Mouse (Mus musculus) ovary, postnatal 36 days (tissue): ENCODE measurements at regions not wholly inside any gene's neighbourhood (a gene's known extent, or its start where the extent isn't known, plus 50 kb on each side); places are given as distances from the start of the nearest gene placed in this dataset.

Experiments
- DNase-seq: peaks from one replicate; pipeline ENCODE4 v3.0.0; 2022; ENCODE audit warnings: low spot score, mixed read lengths

DNA sequence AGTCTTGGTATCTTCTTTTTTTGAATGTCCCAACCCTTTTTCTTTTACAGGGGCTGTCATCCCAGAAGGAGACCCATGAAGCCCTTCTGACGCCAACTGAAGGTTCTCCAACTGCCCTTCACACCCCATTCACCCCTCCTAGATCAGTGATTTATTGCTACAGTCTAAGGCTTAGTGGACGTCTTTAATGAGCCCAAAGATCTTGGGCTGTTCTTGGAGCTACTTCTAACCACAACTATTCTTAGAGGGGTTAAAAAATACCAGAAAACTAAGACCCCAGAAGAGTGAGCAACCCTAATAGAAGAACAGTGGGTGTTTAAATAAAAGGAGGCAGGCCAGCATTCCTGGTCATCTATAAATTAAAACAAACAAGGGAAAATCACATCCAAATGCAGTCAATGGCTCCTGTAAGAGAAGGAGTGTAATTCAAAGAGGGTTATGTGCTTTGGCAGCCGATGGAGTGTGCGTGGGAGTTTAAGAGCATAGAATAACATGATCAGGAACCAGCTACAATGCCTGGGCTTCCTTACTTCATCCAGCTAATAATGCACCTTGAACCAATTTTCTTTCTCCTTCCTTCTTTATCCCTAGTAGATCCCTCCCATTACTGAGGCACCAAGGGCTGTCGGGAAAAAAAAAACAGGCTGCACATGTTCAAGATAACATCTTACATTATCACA is 113.3 kb downstream of the Qpct start:
- no peak for DNase-seq

DNA sequence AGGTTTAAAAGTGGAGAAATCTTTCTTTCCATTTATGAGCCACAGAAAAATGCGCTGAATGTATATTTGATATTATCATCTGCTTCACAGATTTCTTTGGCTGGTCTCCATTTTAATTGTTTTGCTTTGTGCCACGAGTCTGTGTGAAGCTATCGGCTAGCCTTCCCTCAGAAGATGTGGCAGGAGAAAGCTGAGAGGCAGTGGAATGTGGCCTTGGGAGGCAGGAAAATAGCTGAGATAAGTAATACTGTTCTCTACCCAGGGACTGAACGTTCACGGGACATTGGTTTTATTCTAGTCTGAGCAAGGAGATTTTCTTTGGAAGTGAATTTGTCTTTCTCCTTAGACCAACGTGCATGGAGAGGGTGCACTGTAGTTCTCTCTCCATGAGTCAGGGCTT is 112.3 kb downstream of the Qpct start:
- DNase-seq: peak; percentile 16

DNA sequence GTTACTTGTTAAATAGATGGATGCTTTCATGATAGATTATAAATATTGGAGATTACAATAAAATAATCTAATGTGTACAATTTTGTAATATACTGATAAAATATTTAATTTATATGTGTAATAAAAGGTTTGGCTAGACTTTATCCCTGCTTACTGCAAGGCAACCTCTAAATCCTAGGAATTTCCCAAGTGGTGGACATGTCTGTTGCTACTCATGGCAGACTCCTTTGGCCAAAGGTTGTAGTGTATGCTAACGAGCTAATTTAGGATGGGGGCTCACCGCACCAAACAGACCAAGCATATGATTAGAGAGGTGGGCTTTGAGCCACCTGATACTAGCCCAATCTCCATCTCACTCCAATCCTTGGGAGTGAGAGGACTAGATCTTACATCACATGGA is 102.4 kb downstream of the Qpct start:
- DNase-seq: no peak

DNA sequence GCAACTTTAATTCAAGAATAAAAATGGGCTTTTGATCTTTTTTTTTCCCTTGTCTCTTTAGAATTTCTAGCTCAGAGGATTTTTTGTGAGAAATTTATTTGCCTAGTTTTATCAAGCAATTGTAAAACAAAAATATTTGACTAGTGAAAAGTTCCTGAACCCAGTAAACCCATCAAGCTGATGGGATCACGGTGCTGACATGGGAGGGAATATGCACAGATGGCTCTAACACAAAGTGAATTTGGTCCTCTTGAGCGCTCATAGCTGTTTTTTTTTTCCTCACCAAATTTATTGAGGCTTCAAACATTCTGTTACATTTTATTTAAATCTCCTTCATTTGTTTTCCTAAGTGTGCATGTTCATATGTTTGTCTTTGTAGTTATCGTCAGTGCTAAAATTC is 101.1 kb downstream of the Qpct start:
- no peak for DNase-seq

DNA sequence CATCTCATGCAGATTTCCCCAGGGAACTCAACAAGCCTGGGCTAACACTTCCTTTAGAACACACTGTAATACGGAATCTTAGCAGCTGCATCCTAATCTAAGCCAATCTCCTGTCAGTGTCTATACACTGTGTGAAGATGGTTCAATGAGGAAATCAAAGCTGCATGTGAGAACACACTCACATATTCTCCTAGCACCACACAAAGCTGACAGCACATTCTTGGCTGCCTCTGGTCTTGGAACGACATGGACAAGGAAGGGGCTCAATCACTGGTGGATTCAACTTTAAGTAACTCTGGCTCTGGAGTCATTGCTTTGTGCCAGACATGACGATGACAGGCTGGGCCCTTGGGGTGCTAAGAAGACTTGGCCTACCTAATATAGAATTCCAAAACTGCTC is 96.2 kb downstream of the Qpct start:
- no peak for DNase-seq

DNA sequence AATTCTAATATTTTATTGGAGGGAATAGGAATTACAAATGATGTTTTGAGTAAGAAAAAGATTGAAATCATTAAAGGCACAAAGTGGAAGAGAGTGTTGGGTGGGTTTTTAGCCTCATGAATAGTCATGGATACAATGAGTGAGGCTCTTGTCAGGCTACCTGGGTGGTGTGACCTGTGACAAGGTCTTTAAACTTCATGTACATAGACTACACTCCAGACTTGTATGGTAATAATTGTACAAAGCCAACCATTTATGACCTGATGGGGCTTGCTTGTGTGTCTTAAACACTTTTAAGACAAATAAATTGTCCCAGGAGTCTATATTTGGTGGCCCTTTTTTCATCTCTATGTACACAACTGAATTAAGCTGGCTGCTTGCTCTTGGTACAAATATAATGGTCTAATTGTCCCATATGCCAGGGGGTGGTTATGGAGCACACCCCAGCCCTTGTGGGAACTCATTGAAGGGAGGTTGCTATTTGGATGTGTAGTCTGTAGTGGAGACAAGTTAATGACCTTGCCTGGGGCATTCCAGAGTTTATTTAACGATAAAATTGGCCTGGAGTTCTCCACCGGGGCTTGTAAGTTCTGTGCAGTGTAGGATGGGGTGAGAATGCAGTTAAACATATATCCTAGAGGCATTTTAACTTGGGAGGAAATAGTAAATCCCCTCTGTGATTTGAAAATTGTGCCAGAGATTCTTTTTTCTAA is 93.4 kb downstream of the Qpct start:
- DNase-seq: no peak

DNA sequence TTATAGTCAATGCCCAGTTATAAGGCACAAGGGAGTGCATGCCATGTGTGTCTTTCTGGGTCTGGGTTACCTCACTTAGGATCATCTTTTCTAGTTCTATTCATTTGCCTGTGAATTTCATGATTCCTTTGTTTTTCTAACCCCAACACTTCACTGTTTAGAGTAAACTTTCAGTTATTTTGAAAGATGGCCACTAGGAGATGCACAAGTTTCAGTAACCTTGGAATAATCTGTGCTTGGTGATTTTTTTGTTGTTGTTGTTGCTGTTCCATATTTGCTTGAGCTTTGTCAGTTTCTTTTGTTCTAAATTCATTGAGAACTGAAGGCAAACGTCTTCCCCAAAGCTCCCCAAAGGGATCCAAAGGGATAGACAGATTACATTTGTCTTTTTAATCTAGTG is 91.3 kb downstream of the Qpct start:
- DNase-seq: no peak
